Mouse (Mus musculus): ENCODE measurements around the gene Ccdc134. TPM values are rescaled to one million over a fixed set of nuclear protein-coding genes. Genes with fewer than 3 reads are reported as not detected.

Ccdc134 gene
- polyA plus RNA-seq, 1 experiment from 2014 or later: 15.5 TPM

DNA sequence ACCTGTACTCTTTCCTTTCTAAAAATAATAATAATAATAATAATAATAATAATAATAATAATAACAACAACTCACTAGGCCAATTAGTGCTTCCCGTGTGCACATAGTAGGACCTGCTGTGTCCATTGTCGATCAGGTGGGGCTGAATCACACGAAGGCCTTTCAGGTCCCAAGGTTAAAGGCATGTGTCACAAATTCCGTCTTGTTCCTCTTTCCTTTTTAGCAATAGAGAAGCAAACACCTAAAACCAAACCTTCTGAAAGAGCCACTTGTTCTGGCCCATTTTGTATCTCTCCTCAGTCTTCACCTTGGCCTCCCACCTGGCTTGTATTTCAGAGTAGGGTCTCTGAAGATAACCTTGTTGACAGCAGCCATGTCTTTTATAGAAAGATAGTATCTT is 23.5 kb downstream of the Ccdc134 start:
- H3K4me3 ChIP-seq (replicated peaks): no peak overlapping the region
- H3K4me1 ChIP-seq: peaks cover 33% of the 10 kb centered on the region
- H3K9me3 ChIP-seq: no peaks in the 10 kb centered on the region
- no peak overlapping the region for H3K9ac ChIP-seq
- no peaks in the 10 kb centered on the region for H3K27me3 ChIP-seq (replicated peaks)
- no peak overlapping the region for H3K27ac ChIP-seq
- H3K4me2 ChIP-seq: no peak overlapping the region
- no peak for ATAC-seq (ENCODE audit: insufficient read depth, low FRiP score, low read depth)
- no peaks in the 10 kb centered on the region for H3K36me3 ChIP-seq
- WGBS: 91% methylated on average over 4 of the region's 4 CpGs

DNA sequence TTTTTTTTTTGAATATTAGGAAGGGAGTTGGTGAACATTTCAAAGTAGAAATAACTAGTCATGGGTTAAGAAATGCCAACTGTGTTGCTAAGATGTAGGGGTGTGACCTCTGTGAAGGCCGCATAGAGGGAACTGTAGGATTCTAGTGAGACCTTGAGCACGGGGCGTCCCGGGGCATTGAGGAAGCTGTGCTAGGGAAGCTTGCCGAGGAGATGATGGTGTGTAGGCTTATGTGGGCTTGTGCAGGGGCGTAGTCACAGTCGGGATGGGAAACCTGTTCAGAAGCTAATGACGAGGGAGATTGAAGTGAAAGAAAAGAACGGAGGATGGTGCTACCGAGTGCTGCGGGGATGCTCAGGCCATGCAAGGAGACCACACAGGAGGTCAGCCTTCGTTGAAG is 24.3 kb downstream of the Ccdc134 start:
- Histone ChIP-seq H3K27me3 (replicated peaks) (no peaks in the 10 kb centered on the region), H3K9ac (no peak overlapping the region), H3K27ac (peak overlapping the region; percentile 40; the same call in 1 of the 2 replicates), H3K4me3 (replicated peaks) (no peak overlapping the region), H3K4me2 (peak overlapping the region; percentile 13; the same call in 1 of the 2 replicates), H3K36me3 (no peaks in the 10 kb centered on the region), H3K4me1 (peaks cover 33% of the 10 kb centered on the region), H3K9me3 (no peaks in the 10 kb centered on the region)
- no peak for ATAC-seq (ENCODE audit: insufficient read depth, low FRiP score, low read depth)
- WGBS: 77% methylated on average over 12 of the region's 12 CpGs

DNA sequence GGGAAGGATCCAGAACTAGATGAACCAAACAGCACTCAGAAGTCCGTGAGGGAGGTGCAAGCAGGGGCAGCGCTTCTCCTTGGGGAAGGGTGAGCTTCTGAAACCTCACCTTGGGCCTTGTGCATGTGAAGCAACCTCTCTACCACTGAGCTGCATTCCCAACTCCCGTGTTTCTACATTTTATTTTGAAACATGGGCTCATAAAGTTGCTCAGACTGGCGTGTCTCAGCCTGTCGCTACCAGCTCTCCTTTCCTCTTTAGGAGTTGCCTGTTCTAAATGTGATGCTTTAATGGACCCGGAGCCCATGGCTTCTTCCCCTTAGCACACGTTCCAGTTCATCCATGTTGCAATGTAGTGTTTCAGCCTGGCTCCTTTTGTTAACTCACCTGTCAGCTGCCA is 24.7 kb downstream of the Ccdc134 start:
- Histone ChIP-seq H3K4me1 (peaks cover 33% of the 10 kb centered on the region), H3K9ac (no peak overlapping the region), H3K4me3 (replicated peaks) (no peak overlapping the region), H3K36me3 (no peaks in the 10 kb centered on the region), H3K27ac (peak overlapping the region; percentile 40; the same call in 1 of the 2 replicates), H3K9me3 (no peaks in the 10 kb centered on the region), H3K27me3 (replicated peaks) (no peaks in the 10 kb centered on the region), H3K4me2 (peak overlapping the region; percentile 13; the same call in 1 of the 2 replicates)
- ATAC-seq (ENCODE audit: insufficient read depth, low FRiP score, low read depth): no peak
- WGBS: 76% methylated on average over 7 of the region's 7 CpGs

DNA sequence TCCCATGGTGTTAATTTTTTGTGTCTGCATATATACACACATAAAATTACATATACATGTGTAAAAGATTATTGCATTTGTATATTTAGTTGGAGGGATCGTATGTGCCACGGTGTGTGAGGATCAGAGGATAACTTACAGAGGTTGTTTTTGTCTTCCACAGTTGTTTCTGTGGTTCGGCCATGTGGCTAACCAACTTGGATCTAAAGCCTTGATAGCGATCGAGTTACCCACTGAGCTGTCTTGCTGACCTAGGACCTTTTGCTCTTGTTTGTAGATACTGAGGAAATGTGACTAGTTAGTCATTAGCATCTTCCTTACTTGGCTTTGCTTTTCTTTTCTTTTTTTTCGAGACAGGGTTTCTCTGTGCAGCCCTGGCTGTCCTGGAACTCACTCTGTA is 28.6 kb downstream of the Ccdc134 start:
- ATAC-seq (ENCODE audit: insufficient read depth, low FRiP score, low read depth): no peak
- Histone ChIP-seq H3K4me3 (replicated peaks) (no peak overlapping the region), H3K9ac (no peak overlapping the region), H3K4me1 (peaks cover 44% of the 10 kb centered on the region), H3K9me3 (no peaks in the 10 kb centered on the region), H3K36me3 (no peaks in the 10 kb centered on the region), H3K4me2 (no peak overlapping the region), H3K27me3 (replicated peaks) (no peaks in the 10 kb centered on the region), H3K27ac (no peak overlapping the region)
- 86% methylated on average over 6 of the region's 6 CpGs for WGBS

DNA sequence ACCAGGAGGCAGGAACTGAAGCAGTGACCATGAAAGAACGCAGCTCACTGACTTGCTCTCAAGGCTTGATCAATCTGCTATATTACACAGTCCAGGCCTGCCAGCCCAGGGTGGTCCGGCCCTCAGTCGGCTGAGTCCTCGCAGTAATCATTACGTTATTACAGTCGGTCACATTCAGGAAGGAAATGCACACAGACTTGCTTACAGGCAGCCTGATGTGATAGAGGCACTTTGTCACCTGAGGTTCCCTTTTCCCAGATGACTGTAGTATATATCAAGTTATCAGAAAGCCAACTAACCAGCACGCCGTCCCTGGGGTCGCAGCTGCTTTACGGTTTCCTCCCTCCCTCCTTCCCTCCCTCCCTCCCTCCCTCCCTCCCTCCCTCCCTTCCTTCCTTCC is 29.2 kb downstream of the Ccdc134 start:
- peaks cover 48% of the 10 kb centered on the region for H3K4me1 ChIP-seq
- H3K4me2 ChIP-seq: no peak overlapping the region
- H3K27me3 ChIP-seq (replicated peaks): no peaks in the 10 kb centered on the region
- H3K27ac ChIP-seq: no peak overlapping the region
- H3K4me3 ChIP-seq (replicated peaks): no peak overlapping the region
- H3K9ac ChIP-seq: no peak overlapping the region
- WGBS: 61% methylated on average over 10 of the region's 10 CpGs
- H3K36me3 ChIP-seq: no peaks in the 10 kb centered on the region
- H3K9me3 ChIP-seq: no peaks in the 10 kb centered on the region
- no peak for ATAC-seq (ENCODE audit: insufficient read depth, low FRiP score, low read depth)

- H3K4me1 ChIP-seq: peaks cover 45% of the 10 kb centered on the region
- H3K9me3 ChIP-seq: no peaks in the 10 kb centered on the region
- no peak overlapping the region for H3K9ac ChIP-seq
- H3K27ac ChIP-seq: peak overlapping the region; percentile 77
- H3K27me3 ChIP-seq (replicated peaks): no peaks in the 10 kb centered on the region
- H3K36me3 ChIP-seq: no peaks in the 10 kb centered on the region
- no peak overlapping the region for H3K4me3 ChIP-seq (replicated peaks)
- ATAC-seq (ENCODE audit: insufficient read depth, low FRiP score, low read depth): no peak; the same call in 1 of the 2 replicates
- peak overlapping the region; percentile 26; the same call in 1 of the 2 replicates for H3K4me2 ChIP-seq
- 37% methylated on average over 17 of the region's 17 CpGs for WGBS
These were observed 30.7 kb downstream of the Ccdc134 start for GRCm38 (mm10) chr15:82158243-82159035.

- no peak for ATAC-seq (ENCODE audit: insufficient read depth, low FRiP score, low read depth)
- H3K36me3 ChIP-seq: no peaks in the 10 kb centered on the region
- H3K9me3 ChIP-seq: no peaks in the 10 kb centered on the region
- H3K4me1 ChIP-seq: peaks cover 52% of the 10 kb centered on the region
- no peak overlapping the region for H3K4me3 ChIP-seq (replicated peaks)
- H3K27ac ChIP-seq: peak overlapping the region; percentile 77; the same call in 1 of the 2 replicates
- no peak overlapping the region for H3K4me2 ChIP-seq
- H3K9ac ChIP-seq: no peak overlapping the region
- no peaks in the 10 kb centered on the region for H3K27me3 ChIP-seq (replicated peaks)
- WGBS: 73% methylated on average over 9 of the region's 9 CpGs
These were observed 31.7 kb downstream of the Ccdc134 start for GRCm38 (mm10) chr15:82159471-82159870.

- ATAC-seq (ENCODE audit: insufficient read depth, low FRiP score, low read depth): no peak
- no peaks in the 10 kb centered on the region for H3K36me3 ChIP-seq
- peaks cover 53% of the 10 kb centered on the region for H3K4me1 ChIP-seq
- H3K4me3 ChIP-seq (replicated peaks): no peak overlapping the region
- no peaks in the 10 kb centered on the region for H3K9me3 ChIP-seq
- no peak overlapping the region for H3K4me2 ChIP-seq
- no peaks in the 10 kb centered on the region for H3K27me3 ChIP-seq (replicated peaks)
- 57% methylated on average over 11 of the region's 11 CpGs for WGBS
- H3K9ac ChIP-seq: no peak overlapping the region
- 0 out of 2 replicates have a peak overlapping the region, but pooled peaks have one; percentile 18 for H3K27ac ChIP-seq
These were observed 33.3 kb downstream of the Ccdc134 start for GRCm38 (mm10) chr15:82160731-82161640.

DNA sequence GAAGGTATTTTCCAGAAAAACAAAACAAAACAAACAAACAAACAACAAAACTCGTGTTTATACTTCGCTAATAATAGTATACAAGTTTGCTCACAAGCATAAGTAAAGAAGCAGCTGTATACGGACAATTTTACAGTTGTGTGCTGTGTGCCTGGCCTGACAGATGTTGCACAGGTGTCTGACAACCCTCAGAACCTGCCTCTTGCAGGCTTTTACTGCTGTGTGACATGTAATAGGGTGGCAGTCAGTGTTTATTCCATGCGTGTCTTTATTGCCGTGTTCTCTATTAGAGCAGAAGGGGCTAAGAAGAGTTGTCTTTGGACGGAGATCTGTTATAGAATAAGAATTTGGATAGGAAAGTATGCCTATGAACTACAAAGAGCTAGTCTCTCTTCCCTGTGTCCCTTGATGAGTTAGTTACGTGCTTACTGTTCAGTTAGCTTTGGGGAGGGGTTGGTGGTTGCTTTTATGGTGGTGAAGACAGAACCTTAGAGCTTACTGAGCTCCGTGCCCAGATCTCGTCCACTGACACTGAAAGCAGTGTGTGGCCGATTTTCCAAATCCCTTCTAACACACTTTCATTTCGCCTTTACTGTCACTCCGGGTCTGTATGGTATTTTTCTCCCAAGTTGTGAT is 34.4 kb downstream of the Ccdc134 start:
- no peak overlapping the region for H3K4me2 ChIP-seq
- ATAC-seq (ENCODE audit: insufficient read depth, low FRiP score, low read depth): no peak
- H3K9me3 ChIP-seq: no peaks in the 10 kb centered on the region
- peaks cover 60% of the 10 kb centered on the region for H3K4me1 ChIP-seq
- H3K27me3 ChIP-seq (replicated peaks): no peaks in the 10 kb centered on the region
- H3K36me3 ChIP-seq: no peaks in the 10 kb centered on the region
- 81% methylated on average over 12 of the region's 12 CpGs for WGBS
- no peak overlapping the region for H3K9ac ChIP-seq
- no peak overlapping the region for H3K27ac ChIP-seq
- no peak overlapping the region for H3K4me3 ChIP-seq (replicated peaks)

- no peak overlapping the region for H3K4me3 ChIP-seq (replicated peaks)
- 0 out of 2 replicates have a peak overlapping the region, but pooled peaks have one; percentile 4 for H3K4me2 ChIP-seq
- H3K27ac ChIP-seq: peak overlapping the region; percentile 80
- no peaks in the 10 kb centered on the region for H3K36me3 ChIP-seq
- H3K4me1 ChIP-seq: peaks cover 51% of the 10 kb centered on the region
- no peak overlapping the region for H3K9ac ChIP-seq
- 82% methylated on average over 10 of the region's 10 CpGs for WGBS
- H3K9me3 ChIP-seq: no peaks in the 10 kb centered on the region
- no peak for ATAC-seq (ENCODE audit: insufficient read depth, low FRiP score, low read depth)
- no peaks in the 10 kb centered on the region for H3K27me3 ChIP-seq (replicated peaks)
These were observed 35.8 kb downstream of the Ccdc134 start for GRCm38 (mm10) chr15:82163356-82164060.

DNA sequence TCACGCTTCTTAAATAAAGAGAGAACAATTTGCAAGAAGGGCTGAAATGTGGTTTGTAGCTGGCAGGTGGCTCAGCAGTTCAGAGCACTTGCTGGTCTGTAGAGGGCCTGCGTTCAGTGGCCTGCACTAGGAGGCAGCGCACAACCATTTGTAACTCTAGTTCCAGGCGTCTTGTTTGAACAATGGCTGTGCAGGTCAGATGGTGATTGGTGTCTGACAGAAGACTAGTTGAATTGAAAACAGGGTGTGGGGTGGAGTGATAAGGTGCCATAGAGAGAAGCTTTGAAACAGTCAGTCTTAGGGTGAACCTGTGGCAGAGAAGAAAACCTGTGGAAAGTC is 36.3 kb downstream of the Ccdc134 start:
- Histone ChIP-seq H3K4me2 (0 out of 2 replicates have a peak overlapping the region, but pooled peaks have one; percentile 4), H3K36me3 (no peaks in the 10 kb centered on the region), H3K9me3 (no peaks in the 10 kb centered on the region), H3K27me3 (replicated peaks) (no peaks in the 10 kb centered on the region), H3K4me3 (replicated peaks) (no peak overlapping the region), H3K27ac (peak overlapping the region; percentile 80), H3K4me1 (peaks cover 47% of the 10 kb centered on the region), H3K9ac (no peak overlapping the region)
- ATAC-seq (ENCODE audit: insufficient read depth, low FRiP score, low read depth): peak; percentile 77
- 45% methylated on average over 4 of the region's 4 CpGs for WGBS

All from stomach, embryonic 15.5 days (tissue).